Mouse (Mus musculus) CH12.LX (cell line): Measurements from ENCODE around the gene Zdhhc6. TPM values are rescaled to one million over a fixed set of nuclear protein-coding genes. Genes with fewer than 3 reads are reported as not detected.

ENCODE experiments used
- DNase-seq: peaks from one replicate; pipeline ENCODE4 v3.0.0-alpha.2; 2013; ENCODE audit errors: extremely low read depth
- H3K27ac ChIP-seq: 2 replicates; pipeline ENCODE4 v1.5.1; 2012; ENCODE audit warnings: low read depth, mild to moderate bottlenecking, control low read depth, moderate library complexity; ENCODE audit not compliant: insufficient read depth
- H3K27me3 ChIP-seq: replicated peaks from 2 replicates; pipeline ENCODE3; 2012; ENCODE audit warnings: inconsistent platforms
- H3K36me3 ChIP-seq, 2 experiments: replicated peaks in 1 of 2; 2 replicates each; pipeline versions ENCODE3 to v1.6.1; 2012; ENCODE audit warnings: inconsistent platforms in 1 of 2, low read length in 1 of 2, mild to moderate bottlenecking in 1 of 2, mixed read lengths in 1 of 2, moderate library complexity in 1 of 2; ENCODE audit not compliant: control insufficient read depth in 1 of 2, insufficient read depth in 1 of 2
- H3K4me1 ChIP-seq, 2 experiments: 2 replicates each; pipeline ENCODE4 v1.6.1; 2012; ENCODE audit warnings: inconsistent platforms in 1 of 2, moderate library complexity in 1 of 2; ENCODE audit not compliant: insufficient read depth in 2 of 2, control insufficient read depth in 1 of 2
- H3K4me2 ChIP-seq: 2 replicates; pipeline ENCODE4 v1.6.1; 2012; ENCODE audit warnings: low read depth, mild to moderate bottlenecking, control low read depth; ENCODE audit not compliant: poor library complexity, insufficient read depth, severe bottlenecking
- H3K4me3 ChIP-seq, 3 experiments: fragments of 150-350 bp in 1 of 3; sonication (generic) in 1 of 3; replicated peaks in 1 of 3; 2 replicates each; pipeline versions ENCODE3 to v1.5.1; 2011 to 2012; ENCODE audit warnings: low read depth in 2 of 3, low read length in 2 of 3, mild to moderate bottlenecking in 2 of 3, moderate library complexity in 2 of 3, control low read depth in 1 of 3, improper control_type of control experiment in 1 of 3, inconsistent platforms in 1 of 3, mixed read lengths in 1 of 3; ENCODE audit not compliant: poor library complexity in 1 of 3
- H3K79me2 ChIP-seq: replicated peaks from 2 replicates; pipeline ENCODE4 v1.6.1; 2012; ENCODE audit warnings: mild to moderate bottlenecking, moderate library complexity; ENCODE audit not compliant: control insufficient read depth, poor library complexity, insufficient read depth, severe bottlenecking; ENCODE audit errors: extremely low read depth
- H3K9ac ChIP-seq: 2 replicates; pipeline ENCODE4 v1.6.1; 2012; ENCODE audit warnings: low read depth, mild to moderate bottlenecking, control low read depth, moderate library complexity; ENCODE audit not compliant: insufficient read depth
- H3K9me3 ChIP-seq: replicated peaks from 2 replicates; pipeline ENCODE3; 2012; ENCODE audit warnings: low read length, inconsistent platforms, mixed read lengths
- BHLHE40 ChIP-seq: IDR thresholded peaks from 2 replicates; pipeline ENCODE4 v1.6.1; 2011; ENCODE audit warnings: mild to moderate bottlenecking, low read depth, low read length, improper control_type of control experiment
- ELF1 ChIP-seq: IDR thresholded peaks from 2 replicates; pipeline ENCODE4 v1.6.1; 2014; ENCODE audit warnings: low read depth, mild to moderate bottlenecking, inconsistent platforms, low read length, improper control_type of control experiment
- GABPA ChIP-seq: IDR thresholded peaks from 2 replicates; pipeline ENCODE4 v1.6.1; 2012; ENCODE audit warnings: low read depth, low read length, improper control_type of control experiment, inconsistent platforms; ENCODE audit not compliant: insufficient replicate concordance
- IRF4 ChIP-seq: IDR thresholded peaks from 2 replicates; pipeline ENCODE4 v1.6.1; 2014; ENCODE audit warnings: low read depth, mild to moderate bottlenecking, inconsistent platforms, low read length, improper control_type of control experiment
- JUN ChIP-seq: IDR thresholded peaks from 2 replicates; pipeline ENCODE4 v1.6.1; 2011; ENCODE audit warnings: low read depth, mild to moderate bottlenecking, low read length, improper control_type of control experiment, moderate library complexity; ENCODE audit not compliant: insufficient read depth
- JUND ChIP-seq: conservative IDR thresholded peaks from 2 replicates; pipeline ENCODE4 v1.6.1; 2011; ENCODE audit warnings: low read depth, low read length, improper control_type of control experiment
- MAFK ChIP-seq: IDR thresholded peaks from 2 replicates; pipeline ENCODE4 v1.6.1; 2011; ENCODE audit warnings: low read length, improper control_type of control experiment; ENCODE audit not compliant: insufficient replicate concordance
- MAX ChIP-seq: IDR thresholded peaks from 2 replicates; pipeline ENCODE4 v1.6.1; 2011; ENCODE audit warnings: low read length, improper control_type of control experiment
- MYC ChIP-seq: IDR thresholded peaks from 2 replicates; pipeline ENCODE4 v1.6.1; 2011; ENCODE audit warnings: low read depth, mild to moderate bottlenecking, improper control_type of control experiment, low read length
- NELFE ChIP-seq: IDR thresholded peaks from 2 replicates; pipeline ENCODE4 v1.6.1; 2011; ENCODE audit warnings: low read depth, low read length, improper control_type of control experiment
- NRF1 ChIP-seq: IDR thresholded peaks from 2 replicates; pipeline ENCODE4 v1.6.1; 2014; ENCODE audit warnings: low read depth, mild to moderate bottlenecking, inconsistent platforms, low read length, improper control_type of control experiment, moderate library complexity
- PAX5 ChIP-seq: IDR thresholded peaks from 2 replicates; pipeline ENCODE4 v1.6.1; 2012; ENCODE audit warnings: low read length, inconsistent platforms, mixed read lengths
- POLR2A ChIP-seq: IDR thresholded peaks from 2 replicates; pipeline ENCODE4 v1.6.1; 2011; ENCODE audit warnings: low read depth, mild to moderate bottlenecking, improper control_type of control experiment, low read length
- POLR2AphosphoS2 ChIP-seq: IDR thresholded peaks from 2 replicates; pipeline ENCODE4 v1.6.1; 2011; ENCODE audit warnings: low read depth, low read length, improper control_type of control experiment
- RAD21 ChIP-seq: IDR thresholded peaks from 2 replicates; pipeline ENCODE4 v1.6.1; 2011; ENCODE audit warnings: low read depth, mild to moderate bottlenecking, low read length, improper control_type of control experiment, moderate library complexity
- SIN3A ChIP-seq: IDR thresholded peaks from 2 replicates; pipeline ENCODE4 v1.6.1; 2012; ENCODE audit warnings: low read length, improper control_type of control experiment, inconsistent platforms
- TBP ChIP-seq: conservative IDR thresholded peaks from 2 replicates; pipeline ENCODE4 v1.6.1; 2011; ENCODE audit warnings: low read depth, low read length, improper control_type of control experiment
- UBTF ChIP-seq: IDR thresholded peaks from 2 replicates; pipeline ENCODE4 v1.6.1; 2012; ENCODE audit warnings: low read depth, mild to moderate bottlenecking, inconsistent platforms, low read length, improper control_type of control experiment, moderate library complexity
- USF1 ChIP-seq: IDR thresholded peaks from 2 replicates; pipeline ENCODE4 v1.6.1; 2014; ENCODE audit warnings: low read depth, mild to moderate bottlenecking, inconsistent platforms, low read length, improper control_type of control experiment
- ZKSCAN1 ChIP-seq: IDR thresholded peaks from 2 replicates; pipeline ENCODE4 v1.6.1; 2012; ENCODE audit warnings: low read depth, inconsistent platforms, low read length, improper control_type of control experiment, borderline replicate concordance
- ZNF384 ChIP-seq: IDR thresholded peaks from 2 replicates; pipeline ENCODE4 v1.6.1; 2012; ENCODE audit warnings: low read depth, low read length, improper control_type of control experiment, inconsistent platforms
- dilution Hi-C: fragments of 300-500 bp; cut with MboI; formaldehyde crosslinking; loops from 2 replicates; pipeline ENCODE4 v1.14.3; 2020; ENCODE audit warnings: low sequenced_read_pairs; ENCODE audit not compliant: extremely low pct_unique_long_range_greater_than_20kb, extremely low pct_ligation_motif_present
- in situ Hi-C: fragments of 300-500 bp; cut with MboI; formaldehyde crosslinking; loops from 3 replicates; pipeline ENCODE4 v1.14.3; 2019; ENCODE audit warnings: low sequenced_read_pairs, low pct_ligation_motif_present, low pct_unique_long_range_greater_than_20kb, mixed read lengths
- polyA plus RNA-seq: library from polyadenylated mRNA; unstranded; fragments of >175 nt; gene quantifications from 2 replicates; pipeline ENCODE4 v1.2.1, GENCODE M21; 2012; ENCODE audit warnings: low read depth; ENCODE audit not compliant: insufficient read length
- total RNA-seq, 2 experiments: library from RNA; depleted of rRNA; stranded (reverse); fragments of 300-350 nt in 1 of 2; fragments of >200 nt in 1 of 2; gene quantifications; 2 replicates each; pipeline ENCODE4 v1.2.3; 2012 to 2014

Zdhhc6 gene
- total and polyA plus RNA-seq, 3 experiments = 101 to 143 (median 101) TPM

- dilution Hi-C loops = no loop called here
- Histone ChIP-seq H3K4me1 (peaks cover 18 to 72% of the 10 kb centered on the region in 2 experiments), H3K9me3 (no peaks in the 10 kb centered on the region), H3K36me3 (peaks cover 53 to 88% of the 10 kb centered on the region in 2 experiments), H3K4me2 (no peak overlapping the region), H3K27me3 (no peaks in the 10 kb centered on the region), H3K27ac (no peak overlapping the region), H3K79me2 (peaks cover 36% of the 10 kb centered on the region)
- in situ Hi-C loops = no loop called here
- TF ChIP-seq USF1 = no peak
- TF ChIP-seq ELF1 = no peak
- no peak for TF ChIP-seq BHLHE40
- no peak for TF ChIP-seq PAX5
- no peak for TF ChIP-seq NRF1
- no peak for TF ChIP-seq MAFK
- no peak for TF ChIP-seq ZKSCAN1
- no peak for TF ChIP-seq POLR2A
- TF ChIP-seq NELFE = no peak
- TF ChIP-seq MYC = no peak
- TF ChIP-seq, all 38 proteins: peak for 0
- Histone ChIP-seq H3K4me3 (no peak overlapping the region), H3K9ac (no peak overlapping the region)
- no peak for DNase-seq
Observed at GRCm38 (mm10) chr19:55269051-55269450, 46.8 kb downstream of the Zdhhc6 start.

GRCm38 (mm10) chr19:55268150-55268549, 47.7 kb downstream of the Zdhhc6 start:
- H3K79me2 ChIP-seq = peaks cover 45% of the 10 kb centered on the region
- no peak for DNase-seq
- no peaks in the 10 kb centered on the region for H3K27me3 ChIP-seq
- H3K4me1 ChIP-seq = peaks cover 20 to 81% of the 10 kb centered on the region in 2 experiments
- H3K4me3 ChIP-seq = no peak overlapping the region
- in situ Hi-C loops (no loop called here), dilution Hi-C loops (no loop called here)
- peaks cover 49 to 81% of the 10 kb centered on the region in 2 experiments for H3K36me3 ChIP-seq
- no peak for TF ChIP-seq USF1
- no peak for TF ChIP-seq MAX
- TF ChIP-seq UBTF = no peak
- no peak for TF ChIP-seq IRF4
- TF ChIP-seq ZKSCAN1 = no peak
- TF ChIP-seq BHLHE40 = no peak
- no peak for TF ChIP-seq TBP
- no peak for TF ChIP-seq MAFK
- TF ChIP-seq MYC = no peak
- no peak for TF ChIP-seq JUN
- no peak for TF ChIP-seq PAX5
- no peak for TF ChIP-seq SIN3A
- TF ChIP-seq ZNF384 = no peak
- TF ChIP-seq JUND = no peak
- no peak for TF ChIP-seq RAD21
- no peak for TF ChIP-seq POLR2AphosphoS2
- no peak for TF ChIP-seq GABPA
- no peak overlapping the region for H3K4me2 ChIP-seq
- no peak overlapping the region for H3K9ac ChIP-seq
- no peaks in the 10 kb centered on the region for H3K9me3 ChIP-seq
- no peak overlapping the region for H3K27ac ChIP-seq
